Mouse (Mus musculus) macrophage (primary cell): ENCODE measurements around the gene Pbrm1. TPM values are rescaled to one million over a fixed set of nuclear protein-coding genes. Genes with fewer than 3 reads are reported as not detected.

Experiments used
- H3K27ac ChIP-seq: fragments of 350-480 bp; formaldehyde crosslinking; 2 replicates; pipeline ENCODE4 v1.9.0; 2021
- H3K36me3 ChIP-seq: fragments of 350-480 bp; formaldehyde crosslinking; 2 replicates; pipeline ENCODE4 v1.9.0; 2021; ENCODE audit errors: inconsistent target
- H3K4me3 ChIP-seq: fragments of 350-480 bp; formaldehyde crosslinking; 2 replicates; pipeline ENCODE4 v1.9.0; 2021; ENCODE audit errors: inconsistent target
- H3K79me2 ChIP-seq: fragments of 350-480 bp; formaldehyde crosslinking; 2 replicates; pipeline ENCODE4 v1.9.0; 2021; ENCODE audit errors: inconsistent target
- WGBS: methylation state at CpG from one replicate; pipeline ENCODE4 v1.1.7; 2026; ENCODE audit warnings: inconsistent platforms; ENCODE audit not compliant: missing documents; 5-methylcytosine and 5-hydroxymethylcytosine counted together
- polyA plus RNA-seq: library from polyadenylated mRNA; stranded (reverse); fragments of 250-400 nt; gene quantifications from 3 replicates; pipeline ENCODE4 v1.2.4, GENCODE M21; 2018; ENCODE audit warnings: inconsistent platforms
- total RNA-seq, 78 experiments: library from RNA; depleted of rRNA; stranded (reverse); fragments of 250-400 nt; gene quantifications; 1 replicate in 9 of 78; 2 replicates in 24 of 78; 3 replicates in 43 of 78; 4 replicates in 2 of 78; pipeline ENCODE4 v1.2.4; 2018; ENCODE audit warnings: inconsistent platforms in 56 of 78

Gene Pbrm1
- 100 to 1,000 TPM in 23 of 26 experiments, 10 to 100 TPM in 3; 73.5 to 177 (median 129) TPM for total RNA-seq (2018; cell fraction: chromatin; rRNA removed)
- 10 to 100 TPM; 24.4 to 54.3 (median 35.3) TPM for total RNA-seq (2018; cell fraction: cytosol; rRNA removed)
- 100 to 1,000 TPM in 4 of 26 experiments, 10 to 100 TPM in 22; 47.5 to 124 (median 69.4) TPM for total RNA-seq (2018; cell fraction: nucleus; rRNA removed)
- 19.0 to 25.4 TPM (median 21.5 TPM) in 3 replicates for polyA plus RNA-seq

GRCm38 (mm10) chr14:31018860-31019291 lies at the start of gene Pbrm1, which contains the start of gene Gnl3:
Gene Pbrm1 (plus strand): TSS chr14:31019138.
Gene Gnl3 (minus strand): TSS chr14:31019152.
- Histone ChIP-seq H3K27ac (peak within 1 kb of the TSS; percentile 81), H3K79me2 (peaks cover 76% of the 10 kb centered on the region), H3K4me3 (peak within 1 kb of the TSS; percentile 89), H3K36me3 (peaks cover 24% of the 10 kb centered on the region)
- under 1% methylated on average over 20 of the region's 53 CpGs for WGBS

GRCm38 (mm10) chr14:30974204-30974603 lies 44.7 kb upstream of the Pbrm1 start:
- H3K79me2 ChIP-seq: no peaks in the 10 kb centered on the region
- H3K36me3 ChIP-seq: no peaks in the 10 kb centered on the region
- H3K27ac ChIP-seq: peak overlapping the region; percentile 22
- 45% methylated on average over 6 of the region's 6 CpGs for WGBS
- H3K4me3 ChIP-seq: no peak overlapping the region

GRCm38 (mm10) chr14:30976222-30976621 lies 42.7 kb upstream of the Pbrm1 start:
- Histone ChIP-seq H3K4me3 (no peak overlapping the region), H3K79me2 (no peaks in the 10 kb centered on the region), H3K27ac (no peak overlapping the region), H3K36me3 (no peaks in the 10 kb centered on the region)
- WGBS: 98% methylated on average over 3 of the region's 3 CpGs

- Histone ChIP-seq H3K79me2 (peaks cover 21% of the 10 kb centered on the region), H3K27ac (no peak overlapping the region)
Measured at GRCm38 (mm10) chr14:30996417-30996816, 22.5 kb upstream of the Pbrm1 start.

GRCm38 (mm10) chr14:31000356-31000755 lies 18.6 kb upstream of the Pbrm1 start:
- Histone ChIP-seq H3K79me2 (peaks cover 21% of the 10 kb centered on the region), H3K27ac (peak overlapping the region; percentile 70), H3K36me3 (no peaks in the 10 kb centered on the region), H3K4me3 (peak overlapping the region; percentile 97)
- 62% methylated on average over 10 of the region's 10 CpGs for WGBS

More at GRCm38 (mm10) chr14:30996417-30996816, 22.5 kb upstream of the Pbrm1 start:
- Histone ChIP-seq H3K36me3 (no peaks in the 10 kb centered on the region), H3K4me3 (no peak overlapping the region)

GRCm38 (mm10) chr14:31000816-31001306 lies 18.1 kb upstream of the Pbrm1 start:
- Histone ChIP-seq H3K27ac (peak overlapping the region; percentile 70), H3K36me3 (no peaks in the 10 kb centered on the region)
- 1% methylated on average over 21 of the region's 21 CpGs for WGBS

GRCm38 (mm10) chr14:31001307-31002205 lies 17.4 kb upstream of the Pbrm1 start, which contains the start of the genes Glt8d1 and Spcs1:
Gene Glt8d1 (plus strand): TSS chr14:31001400.
Gene Spcs1 (minus strand): TSS chr14:31001672.
- H3K36me3 ChIP-seq: no peaks in the 10 kb centered on the region; the same call in 1 of the 2 replicates
- peaks cover 21% of the 10 kb centered on the region for H3K79me2 ChIP-seq
- peak within 1 kb of the TSS; percentile 70 for H3K27ac ChIP-seq
- WGBS: under 1% methylated on average over 83 of the region's 84 CpGs
- peak within 1 kb of the TSS; percentile 97 for H3K4me3 ChIP-seq

More at GRCm38 (mm10) chr14:31000816-31001306, 18.1 kb upstream of the Pbrm1 start:
- Histone ChIP-seq H3K4me3 (peak overlapping the region; percentile 97), H3K79me2 (peaks cover 21% of the 10 kb centered on the region)

GRCm38 (mm10) chr14:31004527-31004926 lies 14.4 kb upstream of the Pbrm1 start:
- Histone ChIP-seq H3K4me3 (no peak overlapping the region), H3K27ac (no peak overlapping the region), H3K79me2 (peaks cover 16% of the 10 kb centered on the region), H3K36me3 (peaks cover 12% of the 10 kb centered on the region; the same call in 1 of the 2 replicates)
- WGBS: 100% methylated on average over 2 of the region's 2 CpGs

- no peak overlapping the region for H3K27ac ChIP-seq
- no peak overlapping the region for H3K4me3 ChIP-seq
- WGBS: 90% methylated on average over 5 of the region's 5 CpGs
- no peaks in the 10 kb centered on the region for H3K79me2 ChIP-seq
- H3K36me3 ChIP-seq: peaks cover 34% of the 10 kb centered on the region; the same call in 1 of the 2 replicates
Measured at GRCm38 (mm10) chr14:31006779-31007178, 12.2 kb upstream of the Pbrm1 start.

- no peak overlapping the region for H3K27ac ChIP-seq
- peaks cover 73% of the 10 kb centered on the region for H3K36me3 ChIP-seq
- H3K4me3 ChIP-seq: no peak overlapping the region
- 100% methylated on average over 3 of the region's 3 CpGs for WGBS
- H3K79me2 ChIP-seq: peaks cover 10% of the 10 kb centered on the region
Measured at GRCm38 (mm10) chr14:31011588-31011987, 7.3 kb upstream of the Pbrm1 start.

GRCm38 (mm10) chr14:31013928-31014327 lies 5.0 kb upstream of the Pbrm1 start:
- WGBS: 100% methylated on average over 2 of the region's 2 CpGs
- Histone ChIP-seq H3K27ac (no peak overlapping the region), H3K36me3 (peaks cover 61% of the 10 kb centered on the region)

GRCm38 (mm10) chr14:31016063-31016462 lies 2.9 kb upstream of the Pbrm1 start:
- 60% methylated on average over 1 of the region's 1 CpGs for WGBS
- Histone ChIP-seq H3K4me3 (no peak overlapping the region), H3K27ac (no peak overlapping the region), H3K36me3 (peaks cover 45% of the 10 kb centered on the region), H3K79me2 (peaks cover 48% of the 10 kb centered on the region)

More at GRCm38 (mm10) chr14:31013928-31014327, 5.0 kb upstream of the Pbrm1 start:
- no peak overlapping the region for H3K4me3 ChIP-seq
- H3K79me2 ChIP-seq: peaks cover 32% of the 10 kb centered on the region

GRCm38 (mm10) chr14:31017854-31018253 lies 1.1 kb upstream of the Pbrm1 start:
- Histone ChIP-seq H3K79me2 (peaks cover 66% of the 10 kb centered on the region), H3K27ac (peak overlapping the region; percentile 81), H3K36me3 (peaks cover 33% of the 10 kb centered on the region), H3K4me3 (peak overlapping the region; percentile 89)
- WGBS: 0% methylated on average over 2 of the region's 2 CpGs

GRCm38 (mm10) chr14:31019331-31020205 lies 630 bp downstream of the Pbrm1 start:
- peaks cover 20% of the 10 kb centered on the region for H3K36me3 ChIP-seq
- peak overlapping the region; percentile 62 for H3K4me3 ChIP-seq
- H3K27ac ChIP-seq: peak overlapping the region; percentile 59
- 3% methylated on average over 42 of the region's 56 CpGs for WGBS
- peaks cover 83% of the 10 kb centered on the region for H3K79me2 ChIP-seq
